ENCODE assay signal across 26 mouse cellular contexts in the genomic region with DNA sequence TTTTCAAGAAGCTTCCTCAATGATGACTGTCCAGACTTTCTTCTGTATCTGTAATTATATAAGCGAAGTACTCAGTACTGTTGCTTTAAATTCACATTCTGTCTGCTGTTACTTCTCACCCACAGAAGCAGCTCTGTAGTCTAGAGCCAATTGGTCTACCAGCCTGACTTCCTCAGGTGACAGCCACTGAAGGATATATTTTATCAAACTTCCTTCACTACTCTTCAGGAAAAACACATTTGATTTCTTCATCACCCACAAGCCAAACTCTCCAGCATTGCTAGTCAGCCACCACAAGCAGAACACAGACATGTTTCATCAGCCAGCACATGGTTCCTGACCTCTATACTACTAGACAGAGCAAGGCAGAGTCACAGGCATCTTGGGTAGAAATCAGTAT. TPM values are rescaled to one million over a fixed set of nuclear protein-coding genes. Genes with fewer than 3 reads are reported as not detected.
DNase-seq lines count a peak whose midpoint lies in the region; ATAC-seq and TF ChIP-seq lines count a peak whose summit lies in the region.
"Had no signal": no experiment of that assay in that cellular context is flagged by ENCODE, and none has a peak within 500 bp of the region (broad histone marks: within the 10 kb centered on the region; RNA-seq: fewer than 3 reads in every experiment).

No protein-coding gene starts in this region.

- H3K4me1 ChIP-seq in CH12.LX (ENCODE audit: control insufficient read depth in 1 of 2, insufficient read depth in 2 of 2), result peaks cover 0 to 33% of the 10 kb centered on the region in 2 experiments; a peak in 2 of 4 replicates
- H3K4me1 ChIP-seq in cortical plate, adult 2 months (ENCODE audit: control insufficient read depth, insufficient read depth, low read length), result peaks cover 6% of the 10 kb centered on the region
- H3K4me1 ChIP-seq: embryonic facial prominence, embryonic 10.5 days; embryonic facial prominence, embryonic 15.5 days; liver, embryonic 12.5 days; neural tube, embryonic 12.5 days had no signal

- H3K9ac ChIP-seq in CH12.LX (ENCODE audit: insufficient read depth, low read depth), result no peak overlapping the region
- H3K9ac ChIP-seq: embryonic facial prominence, embryonic 15.5 days; hindbrain, embryonic 14.5 days; kidney, embryonic 15.5 days; liver, embryonic 12.5 days; liver, postnatal 0 days; neural tube, embryonic 12.5 days had no signal

- H3K27ac ChIP-seq in CH12.LX (ENCODE audit: insufficient read depth, low read depth), result no peak overlapping the region
- H3K27ac ChIP-seq in cortical plate, adult 2 months (ENCODE audit: insufficient read depth, low read length), result 0 out of 2 replicates have a peak overlapping the region, but pooled peaks have one; percentile 50
- H3K27ac ChIP-seq: embryonic facial prominence, embryonic 10.5 days; embryonic facial prominence, embryonic 15.5 days; hindbrain, embryonic 14.5 days; kidney, embryonic 15.5 days; liver, embryonic 12.5 days; neural tube, embryonic 12.5 days had no signal

- ATAC-seq in megakaryocyte progenitor cell, adult 5-6 weeks (replicated peaks; ENCODE audit: poor library complexity), result peak; percentile 83
- ATAC-seq: forebrain, embryonic 14.5 days; liver, embryonic 12.5 days; liver, postnatal 0 days; Patski had no signal

- peak; percentile 45 for DNase-seq in lung, postnatal 36 days
- DNase-seq in lung, postnatal 14 days, result no peak
- no peak for DNase-seq in CH12.LX (ENCODE audit: extremely low read depth)
- no peak for DNase-seq in ovary, postnatal 10 days (ENCODE audit: low spot score)
- no peak for DNase-seq in heart, postnatal 36 days
- no peak for DNase-seq in left cerebral cortex, postnatal 4 days
- DNase-seq: adrenal gland, postnatal 25 days; cerebellum, adult 18-20 months; cerebellum, postnatal 10 days; gastrocnemius, postnatal 10 days; heart, postnatal 14 days; kidney, adult 11 months; kidney, postnatal 25 days; liver, postnatal 0 days; midbrain, embryonic 14.5 days had no signal

- H3K27me3 ChIP-seq in CH12.LX (replicated peaks), result no peaks in the 10 kb centered on the region
- H3K27me3 ChIP-seq: embryonic facial prominence, embryonic 15.5 days; kidney, embryonic 15.5 days; liver, embryonic 12.5 days; neural tube, embryonic 12.5 days; Patski had no signal

- H3K4me2 ChIP-seq in CH12.LX (ENCODE audit: insufficient read depth, low read depth, poor library complexity, severe bottlenecking), result no peak overlapping the region
- H3K4me2 ChIP-seq: embryonic facial prominence, embryonic 15.5 days; hindbrain, embryonic 14.5 days; kidney, embryonic 15.5 days; liver, embryonic 12.5 days; neural tube, embryonic 12.5 days had no signal

- intact Hi-C loops in heart, postnatal 36 days (cut with DNase I), result no loop called here
- intact Hi-C loops in left cerebral cortex, postnatal 4 days (cut with DNase I), result no loop called here

- no peak for TF ChIP-seq RAD21 in CH12.LX (IDR thresholded peaks at IDR 0.05; ENCODE audit: low read depth, low read length)

- no peak overlapping the region for H3K4me3 ChIP-seq in CH12.LX (replicated peaks in 1 of 3; ENCODE audit: low read depth in 2 of 3, low read length in 2 of 3, poor library complexity in 1 of 3)
- H3K4me3 ChIP-seq in cortical plate, adult 2 months (ENCODE audit: insufficient read depth, low read length), result no peak overlapping the region
- H3K4me3 ChIP-seq: embryonic facial prominence, embryonic 10.5 days; embryonic facial prominence, embryonic 15.5 days; kidney, embryonic 15.5 days; liver, embryonic 12.5 days; neural tube, embryonic 12.5 days had no signal

- in situ Hi-C loops in CH12.LX (cut with MboI; ENCODE audit: low pct_ligation_motif_present, low pct_unique_long_range_greater_than_20kb, low sequenced_read_pairs), result no loop called here

- TF ChIP-seq EP300 in CH12.LX (IDR thresholded peaks at IDR 0.05; ENCODE audit: low read length), result no peak

- no peak for TF ChIP-seq CTCF in CH12.LX (conservative IDR thresholded peaks at IDR 0.05 in 1 of 2, IDR thresholded peaks at IDR 0.05 in 1 of 2; ENCODE audit: low read depth in 2 of 2, low read length in 2 of 2)
- no peak for TF ChIP-seq CTCF in cortical plate, adult 2 months (IDR thresholded peaks at IDR 0.05; ENCODE audit: extremely low read depth, insufficient read depth, low read length)

- no peaks in the 10 kb centered on the region for H3K9me3 ChIP-seq in CH12.LX (replicated peaks; ENCODE audit: low read length)
- H3K9me3 ChIP-seq: embryonic facial prominence, embryonic 10.5 days; embryonic facial prominence, embryonic 15.5 days; G1E; kidney, embryonic 15.5 days; liver, embryonic 12.5 days; neural tube, embryonic 12.5 days had no signal

- H3K79me2 ChIP-seq in CH12.LX (replicated peaks; ENCODE audit: control insufficient read depth, extremely low read depth, insufficient read depth, poor library complexity, severe bottlenecking), result no peaks in the 10 kb centered on the region

- H3K36me3 ChIP-seq in CH12.LX (replicated peaks in 1 of 2; ENCODE audit: control insufficient read depth in 1 of 2, insufficient read depth in 1 of 2, low read length in 1 of 2), result peaks cover 0 to 5% of the 10 kb centered on the region in 2 experiments
- H3K36me3 ChIP-seq: embryonic facial prominence, embryonic 10.5 days; embryonic facial prominence, embryonic 15.5 days; kidney, embryonic 15.5 days; liver, embryonic 12.5 days; neural tube, embryonic 12.5 days had no signal

- dilution Hi-C loops in CH12.LX (cut with MboI; ENCODE audit: extremely low pct_ligation_motif_present, extremely low pct_unique_long_range_greater_than_20kb, low sequenced_read_pairs), result no loop called here

- no peak for TF ChIP-seq POLR2A in CH12.LX (IDR thresholded peaks at IDR 0.05; ENCODE audit: low read depth, low read length)
- no peak for TF ChIP-seq POLR2A in cortical plate, adult 2 months (IDR thresholded peaks at IDR 0.05; ENCODE audit: extremely low read depth, insufficient read depth, low read length)

TF ChIP-seq in CH12.LX, 34 proteins besides CTCF, POLR2A, EP300 and RAD21:
- TF ChIP-seq E2F4 (IDR thresholded peaks at IDR 0.05; ENCODE audit: insufficient replicate concordance, low read depth, low read length) (no peak), MAX (IDR thresholded peaks at IDR 0.05; ENCODE audit: low read length) (peak; percentile 48; the same call in 1 of the 2 replicates)
TF ChIP-seq in CH12.LX: peak in this region for 1.

RNA-seq across cellular contexts. Expression of gene Tpk1, which starts 21.0 kb away (rescaled TPM):
- total RNA-seq in CH12.LX (2012; rRNA removed) (3.9 TPM in 2 replicates), CH12.LX (2014; rRNA removed) (6.3 and 6.7 TPM in 2 replicates)
- 4.8 and 5.7 TPM in 2 replicates for polyA plus RNA-seq in CH12.LX (2012; ENCODE audit: insufficient read length, low read depth)
- polyA plus RNA-seq in cortical plate, adult 2 months (2012; rRNA removed), result 2.7 and 3.4 TPM in 2 replicates
- total RNA-seq in megakaryocyte progenitor cell, adult 5-6 weeks (2015), result 9.3 and 10.8 TPM in 2 replicates
- 3.6 and 5.2 TPM in 2 replicates for total RNA-seq in megakaryocyte progenitor cell, adult 5-6 weeks (2017)
- 1 to 10 TPM; 2.8 to 2.9 TPM for total RNA-seq in heart, postnatal 36 days (2021)
- total RNA-seq in left cerebral cortex, postnatal 4 days (2021), result 1 to 10 TPM; 3.9 to 6.0 TPM
